Mouse (Mus musculus): ENCODE measurements around the gene Ctnnd2.

- TF ChIP-seq CTCF (IDR thresholded peaks at IDR 0.05; ENCODE audit: borderline replicate concordance, control insufficient read depth, extremely low read depth, insufficient read depth, low read length, poor library complexity) (no peak), POLR2A (IDR thresholded peaks at IDR 0.05; ENCODE audit: control insufficient read depth, extremely low read depth, insufficient read depth, low read length, poor library complexity) (no peak)
Measured at GRCm38 (mm10) chr15:30700762-30701161, 528.4 kb downstream of the Ctnnd2 start.
